Mouse (Mus musculus): Measurements from ENCODE around the gene Gm21866. TPM values are rescaled to one million over a fixed set of nuclear protein-coding genes. Genes with fewer than 3 reads are reported as not detected.

The Gm21866 gene
- not detected for polyA plus RNA-seq (2017; shearing (Covaris generic))

GRCm38 (mm10) chrY:13465479-13465878, at the start of gene Gm21866:
Gene Gm21866 (minus strand): TSS chrY:13465579.

GRCm38 (mm10) chrY:13493726-13494125, 28.3 kb upstream of the Gm21866 start, which contains the start of gene Gm20773:
Gene Gm20773 (plus strand): TSS chrY:13494026.

Other genes starting within 250 kb of the Gm21866 start
- not detected for gene Gm21828, start 241.7 kb downstream of the Gm21866 start, polyA plus RNA-seq (2017; shearing (Covaris generic))
- not detected for gene Gm21440, start 213.2 kb downstream of the Gm21866 start, polyA plus RNA-seq (2017; shearing (Covaris generic))
- gene Gm21454, start 213.1 kb downstream of the Gm21866 start, polyA plus RNA-seq (2017; shearing (Covaris generic)) = not detected
- not detected for gene Gm21725, start 116.5 kb downstream of the Gm21866 start, polyA plus RNA-seq (2017; shearing (Covaris generic))
- not detected for gene Gm20773, start 28.4 kb upstream of the Gm21866 start, polyA plus RNA-seq (2017; shearing (Covaris generic))

Measured in naive thymus-derived CD4-positive, alpha-beta T cell, adult 5 months (primary cell).